Mouse (Mus musculus) left cerebral cortex, postnatal 4 days (tissue): ENCODE results near the gene Kif6. TPM values are rescaled to one million over a fixed set of nuclear protein-coding genes. Genes with fewer than 3 reads are reported as not detected.

ENCODE experiments used
- DNase-seq: peaks from one replicate; pipeline ENCODE4 v3.0.0-alpha.2; 2022
- intact Hi-C: fragments of 180-260 bp; cut with DNase I; formaldehyde crosslinking; loops from one replicate; pipeline ENCODE4 v1.15.1; 2025
- total RNA-seq, 2 experiments: library from RNA; stranded (reverse); gene quantifications; 2 replicates each; pipeline ENCODE4 v1.2.3; 2021

Kif6 gene
- total RNA-seq, 2 experiments from 2014 or later, result 1.6 to 2.3 TPM

DNA sequence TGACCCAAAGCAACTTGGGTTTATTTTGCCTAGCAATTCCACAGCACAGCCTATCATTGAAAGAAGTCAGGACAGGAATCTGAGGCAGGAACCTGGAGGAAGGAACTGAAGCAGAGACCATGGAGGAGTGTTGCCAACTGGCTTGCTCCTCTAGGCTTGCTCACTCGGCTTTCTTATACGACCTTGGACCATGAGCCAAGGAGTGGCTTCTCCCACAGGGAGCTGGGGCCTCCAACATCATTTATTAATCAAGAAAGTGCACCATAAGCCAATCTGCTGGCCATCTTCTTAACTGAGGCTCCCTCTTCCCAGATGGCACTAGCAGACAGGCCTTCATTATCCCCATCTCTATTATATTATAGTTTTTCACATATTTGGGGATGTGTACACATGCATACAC, 119.8 kb downstream of the Kif6 start:
- DNase-seq, result no peak
- intact Hi-C loops, result no loop called here

DNA sequence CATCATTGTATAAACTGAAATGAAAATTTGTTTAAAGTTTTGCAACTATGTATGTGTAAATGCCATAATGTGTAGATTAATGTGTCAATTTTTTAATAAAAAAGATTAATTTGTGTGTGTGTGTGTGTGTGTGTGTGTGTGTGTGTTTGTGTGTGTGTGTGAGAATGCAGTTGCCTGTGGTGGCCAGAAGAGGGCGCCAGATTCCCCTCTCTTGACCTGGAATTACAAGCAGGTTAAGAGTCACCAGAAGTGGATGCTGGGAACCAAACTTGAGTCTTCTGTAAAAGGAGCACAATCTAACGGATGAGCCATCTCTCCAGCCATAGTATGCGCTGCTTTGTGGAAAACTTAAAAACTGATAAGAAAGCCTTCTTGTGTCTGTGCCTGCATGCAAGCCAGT, 121.4 kb downstream of the Kif6 start:
- intact Hi-C loops, result no loop called here
- no peak for DNase-seq

DNA sequence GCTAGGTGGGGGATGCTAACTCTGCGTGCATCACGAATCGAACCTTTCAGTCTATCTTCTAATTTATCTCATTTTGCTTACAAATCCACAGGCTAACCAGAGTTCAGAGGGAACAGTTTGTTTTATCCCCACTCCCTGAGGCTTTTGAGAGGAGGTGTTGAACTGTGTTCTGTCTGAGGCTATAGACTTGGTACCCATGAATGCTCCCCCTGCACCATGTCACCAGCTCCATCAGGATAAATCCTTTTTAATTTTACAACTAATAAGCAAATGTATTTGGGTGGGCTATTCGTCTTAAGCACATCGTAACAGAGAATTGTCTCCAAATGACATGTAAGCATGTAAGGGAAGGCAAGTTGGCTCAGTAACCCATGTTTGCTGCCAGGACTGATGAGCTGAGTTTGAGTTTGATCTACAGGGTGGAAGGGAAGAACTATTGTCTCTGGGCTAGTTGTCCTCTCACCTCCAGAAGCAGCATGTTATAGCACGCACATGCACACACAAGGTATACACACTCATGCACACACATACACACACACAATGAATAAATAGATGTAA, 122.4 kb downstream of the Kif6 start:
- no peak for DNase-seq
- intact Hi-C loops, result no loop called here

DNA sequence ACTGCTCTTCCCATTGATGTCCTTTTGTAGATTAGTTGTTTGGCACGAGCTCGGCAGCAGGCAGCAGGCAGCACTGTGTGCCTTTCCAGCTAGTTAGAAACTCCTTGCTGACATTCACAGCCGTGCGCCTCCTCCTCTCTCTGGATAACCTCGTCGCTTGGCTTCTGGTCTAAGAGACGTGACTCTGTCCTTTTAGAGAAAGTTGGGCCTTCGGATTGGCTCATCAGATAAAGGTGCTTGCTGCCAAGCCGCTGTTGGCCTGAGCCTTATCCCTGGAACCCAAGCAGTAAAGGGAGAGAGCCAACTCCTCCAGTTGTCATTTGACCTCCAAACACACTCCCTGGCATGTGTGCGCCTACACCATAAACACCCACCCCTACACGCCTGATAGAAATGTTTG, 123.4 kb downstream of the Kif6 start:
- intact Hi-C loops, result no loop called here
- peak; percentile 28 for DNase-seq

DNA sequence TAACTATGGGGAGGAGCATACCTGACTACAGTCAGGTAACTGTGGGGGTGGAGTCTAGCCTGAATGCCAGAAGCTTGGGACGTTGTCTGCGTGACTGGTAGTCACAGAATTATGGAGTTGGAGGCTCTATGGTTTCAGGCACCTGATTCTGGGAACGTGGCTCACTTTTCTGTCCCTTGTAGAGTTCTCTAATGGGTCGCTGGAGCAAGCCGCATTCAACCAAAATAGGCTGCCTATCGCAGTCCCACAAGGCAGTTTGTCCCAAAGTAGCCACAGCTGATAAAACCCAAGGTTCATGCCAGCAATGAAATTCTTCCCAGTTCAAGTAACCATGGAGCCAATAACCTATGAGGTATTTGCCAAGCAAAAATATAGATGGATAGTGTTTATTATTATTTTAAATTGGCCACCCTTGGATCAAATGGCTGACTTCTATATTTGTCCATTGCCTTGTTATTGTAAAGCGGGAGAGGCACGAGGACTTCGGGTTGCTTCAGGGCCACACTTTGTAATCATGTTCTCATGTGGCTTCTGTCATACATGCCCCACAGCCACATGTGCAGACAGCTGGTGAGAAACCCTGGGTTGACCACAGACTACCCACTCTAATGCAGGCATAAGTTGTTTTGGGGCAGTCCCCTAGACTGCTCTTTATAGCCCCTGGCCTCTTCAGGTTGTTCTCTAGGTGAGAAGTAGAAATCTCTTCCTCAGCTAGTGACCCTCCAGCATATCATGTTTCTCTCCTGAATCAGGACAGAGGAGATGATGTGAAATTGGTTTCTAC, 125.2 kb downstream of the Kif6 start:
- intact Hi-C loops, result no loop called here
- DNase-seq, result no peak

DNA sequence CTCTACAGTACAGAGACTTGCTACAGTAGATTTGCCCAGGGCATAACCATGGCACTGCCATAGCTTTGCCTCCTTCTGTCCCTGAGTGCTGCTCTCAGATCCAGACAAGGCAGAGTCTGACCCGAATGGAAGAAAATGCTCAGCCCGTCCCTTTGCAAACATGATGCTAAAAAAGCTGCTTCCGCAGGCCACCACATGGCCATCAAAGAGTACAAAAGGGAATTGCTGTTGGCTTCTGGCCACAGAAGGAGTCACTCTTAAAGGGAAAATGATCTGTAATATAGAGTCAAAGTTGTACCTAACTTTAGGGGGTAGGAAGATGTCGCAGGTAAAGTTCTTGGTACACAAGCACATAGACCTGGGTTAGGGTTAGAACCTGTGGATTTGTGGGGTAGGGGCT, 126.2 kb downstream of the Kif6 start:
- no peak for DNase-seq
- intact Hi-C loops, result no loop called here

DNA sequence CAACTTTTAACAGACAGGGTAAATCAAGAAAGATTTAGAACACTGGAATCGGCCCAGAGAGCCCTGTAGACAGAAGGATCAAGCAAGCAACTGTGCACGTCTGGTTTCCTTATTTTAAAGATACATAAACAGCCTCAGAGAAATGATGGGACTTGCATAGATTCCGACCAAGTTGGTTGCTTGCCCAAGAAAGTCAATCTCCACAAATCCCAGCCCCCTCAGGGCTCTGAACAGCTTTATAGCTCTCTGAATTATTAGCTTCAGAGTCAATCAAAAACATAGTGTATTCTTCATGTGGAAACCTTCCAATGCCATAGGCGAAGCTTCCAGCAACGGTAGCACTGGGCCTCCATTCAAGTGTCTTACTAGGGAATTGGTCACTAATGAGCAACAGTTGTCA, 127.0 kb downstream of the Kif6 start:
- intact Hi-C loops, result no loop called here
- DNase-seq, result no peak

DNA sequence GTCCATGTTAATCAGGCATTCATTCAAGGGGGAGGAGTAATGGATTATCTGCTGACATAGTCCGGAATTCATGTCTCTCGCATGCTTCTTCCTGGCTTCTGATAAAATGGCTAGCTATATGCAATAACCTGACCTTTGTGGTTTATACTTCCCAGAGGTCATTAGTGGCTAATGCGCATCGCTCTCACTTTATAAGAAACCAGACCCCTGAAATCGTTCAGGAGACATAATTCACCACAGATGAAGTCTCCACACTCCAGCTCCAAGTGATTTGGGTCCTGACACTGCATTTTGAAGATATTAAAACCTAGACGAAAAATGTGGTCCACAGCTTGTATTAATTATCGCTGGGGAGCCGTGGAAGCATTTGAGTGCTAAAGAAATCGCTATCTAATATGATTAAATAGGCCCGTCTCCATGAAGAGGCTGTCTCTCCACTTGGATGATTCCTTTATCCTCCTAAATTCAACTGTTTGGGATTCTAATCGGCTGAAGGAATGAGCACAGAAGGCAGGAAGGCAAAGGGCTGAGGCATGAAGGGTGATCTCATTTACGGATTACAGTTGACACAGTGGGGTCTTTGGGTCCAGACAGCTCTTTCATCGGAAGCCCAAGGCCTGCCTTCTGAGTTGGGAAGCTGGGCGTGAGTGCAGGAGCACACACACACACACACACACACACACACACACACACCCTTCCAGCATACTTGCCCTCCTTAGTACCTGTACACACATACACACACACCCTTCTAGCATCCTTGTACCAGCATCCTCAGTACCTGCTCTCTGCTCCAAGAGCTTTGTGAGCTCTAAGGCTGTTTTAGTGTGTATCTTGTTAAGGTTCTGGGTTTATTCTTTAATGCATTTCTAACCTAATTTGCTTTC, 128.9 kb downstream of the Kif6 start:
- DNase-seq, result no peak
- intact Hi-C loops, result no loop called here

DNA sequence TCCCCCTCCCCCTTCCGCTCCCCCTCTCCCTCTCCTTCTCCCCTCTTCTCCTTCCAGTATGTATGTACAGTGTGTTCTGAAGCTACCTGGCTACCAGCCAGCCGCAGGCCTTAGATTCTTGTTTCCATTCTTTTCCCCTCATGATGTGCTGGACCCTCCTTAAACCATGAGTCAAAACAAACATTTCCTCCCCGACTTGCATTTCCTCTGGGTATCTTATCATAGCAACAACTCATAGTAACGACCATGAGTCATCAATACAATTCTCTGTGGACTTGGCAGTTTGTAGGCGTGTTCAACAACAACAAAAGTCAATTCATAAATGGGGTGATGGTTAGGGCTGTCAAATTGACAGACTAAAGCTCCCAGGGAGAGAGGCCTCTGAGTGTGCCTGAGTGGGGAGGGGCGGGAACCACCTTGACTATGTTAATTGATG, 136.0 kb downstream of the Kif6 start:
- no peak for DNase-seq
- intact Hi-C loops, result no loop called here

DNA sequence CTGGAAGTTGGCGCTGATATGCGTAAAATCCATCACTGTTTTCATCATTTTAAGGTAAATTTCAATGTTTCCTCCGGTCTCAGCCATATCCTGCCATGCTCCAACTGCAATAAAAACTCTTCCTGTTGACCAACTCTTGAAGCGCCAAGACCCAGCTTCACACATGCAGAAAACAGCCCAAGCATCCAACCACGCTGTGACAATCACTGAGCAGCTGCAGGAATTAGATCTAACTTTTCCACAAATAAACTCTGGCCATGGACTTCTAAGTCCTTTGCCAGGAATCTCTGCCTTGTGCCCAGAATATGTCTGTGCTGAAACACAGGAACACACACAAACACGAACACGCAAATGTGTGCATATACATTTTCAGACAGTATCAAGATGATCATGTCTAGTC, 138.9 kb downstream of the Kif6 start:
- intact Hi-C loops, result no loop called here

DNA sequence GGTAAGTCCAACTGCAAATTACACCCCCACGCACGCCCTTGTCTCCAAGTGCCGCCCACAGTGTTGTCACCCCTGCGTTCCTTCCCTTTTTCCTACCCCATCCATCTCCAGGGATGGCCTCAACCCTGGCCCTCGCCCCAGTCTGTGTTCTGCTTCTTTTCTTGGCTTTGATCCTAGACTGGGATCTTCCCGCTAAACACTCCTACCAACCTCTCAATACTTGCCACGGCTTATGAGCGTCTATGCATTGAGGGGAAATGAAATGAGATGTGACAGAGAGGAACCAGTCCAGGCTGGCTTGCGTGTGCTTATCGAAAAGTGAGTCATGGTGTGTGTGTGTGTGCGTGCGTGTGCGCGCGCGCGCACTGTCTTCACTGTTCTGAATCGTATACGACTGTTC, 141.9 kb downstream of the Kif6 start:
- intact Hi-C loops, result no loop called here
- DNase-seq, result peak; percentile 41

More for the DNA sequence above, 138.9 kb downstream of the Kif6 start:
- DNase-seq, result no peak

DNA sequence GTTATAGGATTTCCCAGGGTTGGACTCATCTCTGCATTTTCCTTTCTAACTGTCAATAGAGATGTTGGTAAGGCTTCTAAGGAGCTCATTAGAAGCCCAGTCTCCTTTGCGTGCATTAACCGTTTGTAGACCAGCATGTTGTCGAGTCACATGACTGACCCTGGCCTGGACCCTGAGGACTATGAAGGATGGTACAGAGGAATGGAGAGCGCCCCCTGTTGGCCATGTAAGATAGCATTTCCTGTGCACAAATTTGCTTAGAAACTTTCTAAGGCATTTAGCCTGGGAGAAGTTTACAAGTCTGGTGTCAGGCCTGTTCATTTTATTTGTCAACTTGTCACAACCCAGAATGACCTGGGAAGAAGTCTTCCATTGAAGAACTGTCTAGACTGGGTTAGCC, 144.1 kb downstream of the Kif6 start:
- intact Hi-C loops, result no loop called here
- DNase-seq, result no peak

DNA sequence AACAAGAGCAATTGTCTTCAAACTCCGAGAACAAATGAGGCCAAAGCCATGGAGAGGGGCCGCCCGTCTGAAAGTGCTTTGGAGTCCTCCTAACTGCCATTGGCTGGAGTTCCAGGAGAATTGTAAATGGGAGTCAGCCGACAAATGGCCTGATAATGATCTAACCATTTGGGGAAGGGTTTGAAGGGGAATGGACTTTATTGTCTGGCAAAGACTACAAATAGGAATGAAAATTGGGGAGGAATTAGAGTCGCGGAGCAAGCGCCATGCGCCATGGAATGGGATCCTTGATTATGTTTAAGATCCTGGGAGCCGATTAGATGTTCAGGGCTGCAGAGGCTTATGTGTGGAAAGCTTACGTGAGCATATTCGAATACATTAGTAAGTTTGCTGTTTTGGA, 146.3 kb downstream of the Kif6 start:
- DNase-seq, result no peak
- intact Hi-C loops, result no loop called here

DNA sequence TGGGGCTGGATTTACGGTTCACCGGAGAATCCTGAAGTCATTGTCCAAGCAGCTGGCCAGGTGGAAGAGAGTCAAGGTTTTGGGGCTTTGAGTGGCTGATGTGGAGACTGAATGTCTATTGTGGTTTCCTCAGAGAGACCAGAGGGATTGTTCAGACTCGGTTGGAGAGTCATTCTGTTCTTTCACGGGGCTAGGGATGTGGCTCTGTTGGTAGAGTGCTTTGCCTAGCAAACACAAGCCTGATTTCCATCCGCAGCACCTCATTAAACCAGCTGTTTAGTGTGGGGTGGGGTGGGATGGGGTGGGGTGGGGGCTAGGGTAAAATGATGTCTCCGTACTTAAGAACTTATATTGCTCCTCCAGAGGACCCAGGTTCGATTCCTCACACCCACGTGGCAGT, 146.9 kb downstream of the Kif6 start:
- no peak for DNase-seq
- intact Hi-C loops, result no loop called here

DNA sequence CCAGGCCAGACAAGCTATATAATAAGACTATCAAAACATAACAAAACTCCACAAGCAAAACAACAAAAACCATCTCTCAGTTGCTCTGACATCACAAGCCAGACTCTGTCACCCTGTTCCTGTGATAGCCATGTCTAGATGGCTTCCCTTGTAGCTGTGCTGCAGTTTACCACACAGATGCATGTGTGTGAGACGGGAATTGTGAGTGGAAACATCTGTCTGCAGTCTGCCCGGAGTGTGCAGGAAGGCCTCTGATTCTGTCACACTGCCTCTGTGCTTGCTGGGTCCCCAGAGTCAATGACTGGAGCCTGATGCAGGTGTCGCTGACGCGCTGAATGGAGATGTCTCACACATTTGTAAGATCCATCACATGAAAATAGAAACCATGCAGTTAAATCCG, 150.0 kb downstream of the Kif6 start:
- no peak for DNase-seq
- intact Hi-C loops, result no loop called here

DNA sequence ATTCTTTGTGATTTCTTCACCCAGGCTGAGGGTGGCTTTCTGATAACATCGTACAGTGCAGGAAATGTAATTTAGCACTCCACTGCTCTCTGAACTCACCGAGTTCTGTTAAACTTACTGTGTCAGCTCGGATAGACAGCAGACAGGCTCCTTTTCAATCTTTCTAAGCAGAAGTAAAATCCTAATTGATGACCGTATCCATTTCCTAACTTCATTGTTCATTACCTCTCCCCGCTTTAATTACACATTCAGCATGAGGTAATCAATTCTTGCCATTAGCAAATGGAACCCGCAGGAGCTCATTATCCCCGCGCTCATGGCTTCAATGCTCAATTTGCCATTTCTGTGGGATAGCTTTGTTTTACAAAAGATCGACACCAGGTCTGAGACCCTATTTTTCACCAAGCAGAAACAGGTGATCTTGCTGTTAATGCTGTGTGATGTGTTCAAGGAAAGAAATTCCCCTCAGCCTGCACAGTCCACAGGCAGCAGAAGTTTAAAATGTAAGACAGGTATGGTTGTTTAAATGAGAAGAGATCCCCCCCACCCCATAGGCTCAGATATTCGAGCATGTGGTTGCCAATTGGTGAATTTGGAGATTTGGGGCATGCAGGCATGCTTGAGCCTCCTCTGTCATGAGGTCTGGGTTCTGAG, 152.9 kb downstream of the Kif6 start:
- intact Hi-C loops, result no loop called here

DNA sequence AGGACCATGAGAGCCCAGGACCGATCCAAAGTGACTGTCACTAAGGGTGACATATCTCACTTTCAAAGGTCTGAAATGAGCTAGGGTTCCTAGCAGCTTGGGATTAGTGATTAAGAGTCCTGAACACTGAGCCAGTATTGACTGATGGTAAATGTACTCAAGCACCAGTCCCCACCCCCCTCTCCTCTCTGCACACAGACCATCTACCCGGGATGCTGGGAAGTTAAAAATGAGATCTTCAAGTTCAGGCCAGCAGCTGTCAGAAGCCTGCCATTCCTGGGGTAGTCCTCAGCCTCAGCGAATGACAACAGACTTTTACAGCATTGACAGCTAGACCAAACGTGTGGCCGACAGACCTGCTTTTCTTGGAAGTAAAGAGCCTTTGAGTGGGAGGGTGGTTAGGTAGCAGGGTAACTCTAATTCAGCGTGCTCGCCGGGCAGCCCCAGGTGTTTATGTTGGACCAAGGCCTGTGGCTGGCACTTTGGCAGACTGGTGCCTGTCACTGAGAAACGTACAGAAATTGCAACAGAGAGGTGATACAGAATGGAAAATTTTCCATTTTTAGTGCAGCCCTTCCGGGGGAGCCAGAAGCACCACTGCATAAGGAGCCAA, 156.9 kb downstream of the Kif6 start:
- intact Hi-C loops, result no loop called here
- no peak for DNase-seq

More for the DNA sequence above, 152.9 kb downstream of the Kif6 start:
- DNase-seq, result no peak

DNA sequence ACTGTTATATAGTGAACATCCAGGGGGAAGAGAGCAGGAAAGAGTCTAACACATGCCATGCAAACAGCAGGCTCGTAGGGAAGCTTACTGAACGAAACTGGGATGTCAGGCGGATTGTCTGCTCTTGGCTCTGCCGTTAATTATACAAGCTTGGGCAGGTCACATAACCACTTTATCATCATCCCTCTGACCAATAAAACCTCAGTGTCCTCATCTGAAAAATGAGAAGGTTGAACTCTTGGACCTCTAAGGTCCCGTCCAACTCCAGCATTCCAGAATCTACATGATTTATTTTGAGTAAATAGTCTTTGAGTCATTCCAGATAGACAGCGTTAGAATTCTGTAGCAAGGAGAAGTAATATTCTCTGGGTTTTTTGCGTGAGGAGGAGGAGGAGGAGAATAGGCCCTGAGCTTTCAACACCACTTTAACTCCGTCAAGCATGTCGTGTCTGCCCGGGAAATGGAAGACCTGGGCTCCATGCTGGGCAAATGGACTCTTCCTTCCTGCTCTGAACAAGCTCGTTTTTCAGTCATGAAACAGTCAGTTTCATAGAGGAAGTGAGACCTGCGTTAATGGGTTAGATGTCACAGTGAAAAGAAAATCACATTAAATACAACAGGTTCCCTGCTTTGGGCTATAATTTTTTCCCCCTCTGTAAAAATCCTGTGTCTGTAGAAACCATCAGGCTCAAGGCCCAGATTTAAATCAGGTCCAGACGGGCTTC, 162.3 kb downstream of the Kif6 start:
- no peak for DNase-seq
- intact Hi-C loops, result no loop called here

DNA sequence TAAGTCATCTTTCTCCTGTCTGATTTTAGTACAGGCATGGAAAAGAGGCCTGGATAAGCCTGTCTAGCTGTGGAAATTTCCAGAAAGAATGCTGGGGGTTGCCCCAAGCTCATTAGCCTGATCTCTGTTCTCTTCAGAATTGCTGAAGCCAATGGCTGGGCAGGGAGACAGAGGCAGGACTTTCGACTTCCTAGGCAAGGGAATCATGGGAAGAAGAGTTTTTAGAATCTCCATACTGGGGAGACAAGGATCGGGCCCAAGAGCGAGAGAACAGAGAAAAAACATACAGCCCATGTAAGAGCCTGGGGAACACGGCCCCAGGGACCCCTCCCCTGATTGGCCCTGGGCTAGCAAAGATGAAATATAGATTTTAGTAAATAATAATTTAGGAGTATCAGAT, 164.1 kb downstream of the Kif6 start:
- intact Hi-C loops, result no loop called here
- DNase-seq, result no peak

DNA sequence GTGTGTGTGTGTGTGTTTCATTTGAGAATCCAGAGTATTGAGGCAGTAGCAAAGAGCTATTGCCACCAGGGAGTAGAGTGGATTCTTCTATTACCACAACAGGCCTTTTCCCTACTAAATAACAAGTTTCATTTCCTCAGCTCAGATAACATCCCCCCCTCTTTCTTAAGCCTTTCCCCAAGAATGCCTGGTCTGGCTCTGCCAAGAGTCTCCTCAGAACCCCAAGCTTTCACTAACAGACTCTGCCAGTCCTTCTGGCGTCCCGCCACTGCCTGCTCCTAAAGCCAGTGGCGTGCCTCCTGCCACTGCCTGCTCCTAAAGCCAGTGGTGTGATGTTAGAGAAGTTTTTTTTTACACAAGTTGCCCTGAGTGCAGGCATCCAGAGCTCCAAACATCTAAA, 164.6 kb downstream of the Kif6 start:
- DNase-seq, result peak; percentile 57
- intact Hi-C loops, result no loop called here
